Mouse (Mus musculus): ENCODE measurements around the gene Fam19a2. TPM values are rescaled to one million over a fixed set of nuclear protein-coding genes. Genes with fewer than 3 reads are reported as not detected.

Fam19a2 gene
- polyA plus RNA-seq, 1 experiment from 2014 or later = 52.4 TPM

- WGBS = 87% methylated on average over 7 of the region's 7 CpGs
- no peaks in the 10 kb centered on the region for H3K4me1 ChIP-seq (ENCODE audit: control insufficient read depth, insufficient read depth, low read depth, low read length)
- no peaks in the 10 kb centered on the region for H3K27me3 ChIP-seq (replicated peaks; ENCODE audit: control insufficient read depth, insufficient read depth, low read length)
- no peak overlapping the region for H3K4me2 ChIP-seq (ENCODE audit: low read length)
- no peak overlapping the region for H3K4me3 ChIP-seq (ENCODE audit: low read length)
- no peaks in the 10 kb centered on the region for H3K36me3 ChIP-seq (ENCODE audit: control insufficient read depth, insufficient read depth, low read length)
- no peak overlapping the region for H3K27ac ChIP-seq (ENCODE audit: low read depth, low read length)
- no peak for ATAC-seq
- H3K9me3 ChIP-seq (ENCODE audit: control insufficient read depth, low read length) = no peaks in the 10 kb centered on the region
- no peak overlapping the region for H3K9ac ChIP-seq (ENCODE audit: low read depth, low read length)
These were observed 308.7 kb downstream of the Fam19a2 start for GRCm38 (mm10) chr10:123572342-123573070.

- ATAC-seq = no peak
- Histone ChIP-seq H3K36me3 (ENCODE audit: control insufficient read depth, insufficient read depth, low read length) (no peaks in the 10 kb centered on the region; the same call in 1 of the 2 replicates), H3K4me3 (ENCODE audit: low read length) (no peak overlapping the region), H3K27me3 (replicated peaks; ENCODE audit: control insufficient read depth, insufficient read depth, low read length) (no peaks in the 10 kb centered on the region), H3K9ac (ENCODE audit: low read depth, low read length) (no peak overlapping the region), H3K4me1 (ENCODE audit: control insufficient read depth, insufficient read depth, low read depth, low read length) (no peaks in the 10 kb centered on the region), H3K4me2 (ENCODE audit: low read length) (no peak overlapping the region), H3K9me3 (ENCODE audit: control insufficient read depth, low read length) (no peaks in the 10 kb centered on the region), H3K27ac (ENCODE audit: low read depth, low read length) (no peak overlapping the region)
- WGBS = 44% methylated on average over 4 of the region's 4 CpGs
These were observed 314.0 kb downstream of the Fam19a2 start for GRCm38 (mm10) chr10:123577823-123578222.

GRCm38 (mm10) chr10:123579012-123579411 lies 315.2 kb downstream of the Fam19a2 start:
- Histone ChIP-seq H3K4me2 (ENCODE audit: low read length) (no peak overlapping the region), H3K4me1 (ENCODE audit: control insufficient read depth, insufficient read depth, low read depth, low read length) (no peaks in the 10 kb centered on the region), H3K36me3 (ENCODE audit: control insufficient read depth, insufficient read depth, low read length) (no peaks in the 10 kb centered on the region; the same call in 1 of the 2 replicates), H3K27ac (ENCODE audit: low read depth, low read length) (no peak overlapping the region), H3K9me3 (ENCODE audit: control insufficient read depth, low read length) (no peaks in the 10 kb centered on the region), H3K4me3 (ENCODE audit: low read length) (no peak overlapping the region), H3K27me3 (replicated peaks; ENCODE audit: control insufficient read depth, insufficient read depth, low read length) (no peaks in the 10 kb centered on the region), H3K9ac (ENCODE audit: low read depth, low read length) (no peak overlapping the region)
- WGBS = 72% methylated on average over 2 of the region's 2 CpGs
- no peak for ATAC-seq

- ATAC-seq = no peak
- no peaks in the 10 kb centered on the region for H3K27me3 ChIP-seq (replicated peaks; ENCODE audit: control insufficient read depth, insufficient read depth, low read length)
- no peaks in the 10 kb centered on the region for H3K4me1 ChIP-seq (ENCODE audit: control insufficient read depth, insufficient read depth, low read depth, low read length)
These were observed 331.2 kb downstream of the Fam19a2 start for GRCm38 (mm10) chr10:123595043-123595442.

GRCm38 (mm10) chr10:123597059-123597458 lies 333.3 kb downstream of the Fam19a2 start:
- Histone ChIP-seq H3K27ac (ENCODE audit: low read depth, low read length) (no peak overlapping the region), H3K36me3 (ENCODE audit: control insufficient read depth, insufficient read depth, low read length) (no peaks in the 10 kb centered on the region), H3K27me3 (replicated peaks; ENCODE audit: control insufficient read depth, insufficient read depth, low read length) (no peaks in the 10 kb centered on the region), H3K4me1 (ENCODE audit: control insufficient read depth, insufficient read depth, low read depth, low read length) (no peaks in the 10 kb centered on the region), H3K9ac (ENCODE audit: low read depth, low read length) (no peak overlapping the region), H3K4me3 (ENCODE audit: low read length) (no peak overlapping the region), H3K4me2 (ENCODE audit: low read length) (no peak overlapping the region), H3K9me3 (ENCODE audit: control insufficient read depth, low read length) (no peaks in the 10 kb centered on the region)
- 66% methylated on average over 3 of the region's 3 CpGs for WGBS
- ATAC-seq = no peak

More at GRCm38 (mm10) chr10:123595043-123595442, 331.2 kb downstream of the Fam19a2 start:
- no peaks in the 10 kb centered on the region for H3K36me3 ChIP-seq (ENCODE audit: control insufficient read depth, insufficient read depth, low read length)
- H3K9ac ChIP-seq (ENCODE audit: low read depth, low read length) = no peak overlapping the region
- H3K4me2 ChIP-seq (ENCODE audit: low read length) = no peak overlapping the region
- no peaks in the 10 kb centered on the region for H3K9me3 ChIP-seq (ENCODE audit: control insufficient read depth, low read length)
- no peak overlapping the region for H3K27ac ChIP-seq (ENCODE audit: low read depth, low read length)
- H3K4me3 ChIP-seq (ENCODE audit: low read length) = no peak overlapping the region

- H3K9ac ChIP-seq (ENCODE audit: low read depth, low read length) = no peak overlapping the region
- WGBS = 39% methylated on average over 2 of the region's 2 CpGs
These were observed 341.9 kb downstream of the Fam19a2 start for GRCm38 (mm10) chr10:123605671-123606070.

GRCm38 (mm10) chr10:123626691-123627090 lies 362.9 kb downstream of the Fam19a2 start:
- H3K36me3 ChIP-seq (ENCODE audit: control insufficient read depth, insufficient read depth, low read length) = no peaks in the 10 kb centered on the region
- 83% methylated on average over 2 of the region's 2 CpGs for WGBS
- no peak overlapping the region for H3K4me2 ChIP-seq (ENCODE audit: low read length)
- no peaks in the 10 kb centered on the region for H3K4me1 ChIP-seq (ENCODE audit: control insufficient read depth, insufficient read depth, low read depth, low read length)
- no peak overlapping the region for H3K9ac ChIP-seq (ENCODE audit: low read depth, low read length)
- ATAC-seq = no peak
- no peak overlapping the region for H3K27ac ChIP-seq (ENCODE audit: low read depth, low read length)
- no peaks in the 10 kb centered on the region for H3K27me3 ChIP-seq (replicated peaks; ENCODE audit: control insufficient read depth, insufficient read depth, low read length)
- H3K4me3 ChIP-seq (ENCODE audit: low read length) = no peak overlapping the region
- no peaks in the 10 kb centered on the region for H3K9me3 ChIP-seq (ENCODE audit: control insufficient read depth, low read length)

More at GRCm38 (mm10) chr10:123605671-123606070, 341.9 kb downstream of the Fam19a2 start:
- no peak overlapping the region for H3K27ac ChIP-seq (ENCODE audit: low read depth, low read length)
- H3K4me2 ChIP-seq (ENCODE audit: low read length) = no peak overlapping the region
- no peaks in the 10 kb centered on the region for H3K4me1 ChIP-seq (ENCODE audit: control insufficient read depth, insufficient read depth, low read depth, low read length)
- ATAC-seq = no peak
- H3K27me3 ChIP-seq (replicated peaks; ENCODE audit: control insufficient read depth, insufficient read depth, low read length) = no peaks in the 10 kb centered on the region
- no peak overlapping the region for H3K4me3 ChIP-seq (ENCODE audit: low read length)
- H3K9me3 ChIP-seq (ENCODE audit: control insufficient read depth, low read length) = no peaks in the 10 kb centered on the region; the same call in 1 of the 2 replicates
- no peaks in the 10 kb centered on the region for H3K36me3 ChIP-seq (ENCODE audit: control insufficient read depth, insufficient read depth, low read length)

- 86% methylated on average over 5 of the region's 5 CpGs for WGBS
These were observed 365.5 kb downstream of the Fam19a2 start for GRCm38 (mm10) chr10:123629248-123629744.

GRCm38 (mm10) chr10:123632029-123632428 lies 368.2 kb downstream of the Fam19a2 start:
- no peak overlapping the region for H3K9ac ChIP-seq (ENCODE audit: low read depth, low read length)
- H3K27ac ChIP-seq (ENCODE audit: low read depth, low read length) = no peak overlapping the region
- H3K4me1 ChIP-seq (ENCODE audit: control insufficient read depth, insufficient read depth, low read depth, low read length) = no peaks in the 10 kb centered on the region
- no peaks in the 10 kb centered on the region for H3K27me3 ChIP-seq (replicated peaks; ENCODE audit: control insufficient read depth, insufficient read depth, low read length)
- H3K4me3 ChIP-seq (ENCODE audit: low read length) = no peak overlapping the region
- 71% methylated on average over 5 of the region's 5 CpGs for WGBS
- H3K36me3 ChIP-seq (ENCODE audit: control insufficient read depth, insufficient read depth, low read length) = no peaks in the 10 kb centered on the region
- H3K4me2 ChIP-seq (ENCODE audit: low read length) = no peak overlapping the region
- H3K9me3 ChIP-seq (ENCODE audit: control insufficient read depth, low read length) = no peaks in the 10 kb centered on the region
- no peak for ATAC-seq

More at GRCm38 (mm10) chr10:123629248-123629744, 365.5 kb downstream of the Fam19a2 start:
- no peak for ATAC-seq
- H3K4me3 ChIP-seq (ENCODE audit: low read length) = no peak overlapping the region
- no peaks in the 10 kb centered on the region for H3K36me3 ChIP-seq (ENCODE audit: control insufficient read depth, insufficient read depth, low read length)
- no peak overlapping the region for H3K4me2 ChIP-seq (ENCODE audit: low read length)
- no peaks in the 10 kb centered on the region for H3K27me3 ChIP-seq (replicated peaks; ENCODE audit: control insufficient read depth, insufficient read depth, low read length)
- no peaks in the 10 kb centered on the region for H3K4me1 ChIP-seq (ENCODE audit: control insufficient read depth, insufficient read depth, low read depth, low read length)
- no peaks in the 10 kb centered on the region for H3K9me3 ChIP-seq (ENCODE audit: control insufficient read depth, low read length)
- no peak overlapping the region for H3K27ac ChIP-seq (ENCODE audit: low read depth, low read length)
- no peak overlapping the region for H3K9ac ChIP-seq (ENCODE audit: low read depth, low read length)

All from hindbrain, embryonic 16.5 days (tissue).